Mouse (Mus musculus) midbrain, postnatal 0 days (tissue): ENCODE results near the gene Adat1. TPM values are rescaled to one million over a fixed set of nuclear protein-coding genes. Genes with fewer than 3 reads are reported as not detected.

Source experiments
- ATAC-seq: fragments of 200-750 bp; cut with Nextera tagmentation; 2 replicates; pipeline ENCODE4 v1.8.0; 2017; ENCODE audit warnings: moderate number of reproducible peaks, mild to moderate bottlenecking, moderate TSS enrichment, moderate library complexity; ENCODE audit not compliant: low FRiP score
- DNase-seq: peaks from one replicate; pipeline ENCODE4 v3.0.0-alpha.2; 2015; ENCODE audit warnings: low spot score
- H3K27ac ChIP-seq: fragments of 300-500 bp; sonication (generic); 2 replicates; pipeline ENCODE4 v1.5.1; 2014; ENCODE audit warnings: low read depth, mild to moderate bottlenecking, low read length, mixed read lengths
- H3K27me3 ChIP-seq: fragments of 300-500 bp; sonication (generic); 2 replicates; pipeline ENCODE4 v1.6.1; 2014; ENCODE audit warnings: low read length, control low read depth, mixed read lengths; ENCODE audit not compliant: insufficient read depth
- H3K36me3 ChIP-seq: fragments of 300-500 bp; sonication (generic); 2 replicates; pipeline ENCODE4 v1.6.1; 2014; ENCODE audit warnings: low read length, control low read depth, mixed read lengths; ENCODE audit not compliant: insufficient read depth
- H3K4me1 ChIP-seq: fragments of 300-500 bp; sonication (generic); 2 replicates; pipeline ENCODE4 v1.6.1; 2014; ENCODE audit warnings: mild to moderate bottlenecking, control low read depth, antibody characterized with exemption, low read length, mixed read lengths; ENCODE audit not compliant: insufficient read depth
- H3K4me2 ChIP-seq: fragments of 300-500 bp; sonication (generic); 2 replicates; pipeline ENCODE4 v1.6.1; 2014; ENCODE audit warnings: low read depth, mild to moderate bottlenecking, low read length, mixed read lengths; ENCODE audit not compliant: poor library complexity, severe bottlenecking
- H3K4me3 ChIP-seq: fragments of 300-500 bp; sonication (generic); 2 replicates; pipeline ENCODE4 v1.5.1; 2014; ENCODE audit warnings: low read depth, mild to moderate bottlenecking, low read length, moderate library complexity
- H3K9ac ChIP-seq: fragments of 300-500 bp; sonication (generic); replicated peaks from 2 replicates; pipeline ENCODE4 v1.6.1; 2014; ENCODE audit warnings: mild to moderate bottlenecking, low read length, moderate library complexity, mixed read lengths; ENCODE audit not compliant: poor library complexity, severe bottlenecking
- H3K9me3 ChIP-seq: fragments of 300-500 bp; sonication (generic); 2 replicates; pipeline ENCODE4 v1.6.1; 2016; ENCODE audit warnings: low read length, control low read depth
- CTCF ChIP-seq: IDR thresholded peaks from 2 replicates; pipeline ENCODE4 v1.5.1; 2016; ENCODE audit warnings: antibody characterized with exemption, mild to moderate bottlenecking
- WGBS: fragments of 180-500 bp; shearing (Covaris S2); extraction: QIAGEN DNeasy Blood & Tissue Kit; methylation state at CpG from one replicate; pipeline ENCODE4 v1.1.7; 2014; 5-methylcytosine and 5-hydroxymethylcytosine counted together
- polyA plus RNA-seq: library from polyadenylated mRNA; unstranded; fragments of >200 nt; fragmentation: Nextera tagmentation; extraction: Ambion mirVana; gene quantifications from 2 replicates; pipeline ENCODE4 v1.2.1, GENCODE M21; 2015
- total RNA-seq: library from RNA; depleted of rRNA; stranded (reverse); fragments of >200 nt; gene quantifications from 2 replicates; pipeline ENCODE4 v1.2.3, GENCODE M21; 2014

Adat1 gene
- total and polyA plus RNA-seq, 2 experiments from 2014 or later, result 4.7 to 5.2 TPM

- TF ChIP-seq CTCF, result no peak
- Histone ChIP-seq H3K9me3 (no peaks in the 10 kb centered on the region), H3K27me3 (no peaks in the 10 kb centered on the region), H3K27ac (no peak overlapping the region), H3K9ac (no peak overlapping the region), H3K4me3 (no peak overlapping the region), H3K4me2 (no peak overlapping the region), H3K36me3 (peaks cover 5% of the 10 kb centered on the region; the same call in 1 of the 2 replicates), H3K4me1 (no peaks in the 10 kb centered on the region)
- 83% methylated on average over 5 of the region's 5 CpGs for WGBS
- DNase-seq (no peak), ATAC-seq (no peak)
These were observed 24.7 kb downstream of the Adat1 start for GRCm38 (mm10) chr8:111967246-111967870.

GRCm38 (mm10) chr8:111964849-111965561 lies 27.1 kb downstream of the Adat1 start:
- no peak overlapping the region for H3K4me2 ChIP-seq
- no peaks in the 10 kb centered on the region for H3K27me3 ChIP-seq
- no peaks in the 10 kb centered on the region for H3K4me1 ChIP-seq
- H3K9ac ChIP-seq, result no peak overlapping the region
- TF ChIP-seq CTCF, result no peak
- DNase-seq (no peak), ATAC-seq (no peak)
- WGBS, result 71% methylated on average over 7 of the region's 7 CpGs
- H3K9me3 ChIP-seq, result no peaks in the 10 kb centered on the region
- H3K36me3 ChIP-seq, result no peaks in the 10 kb centered on the region
- H3K4me3 ChIP-seq, result no peak overlapping the region
- H3K27ac ChIP-seq, result no peak overlapping the region

GRCm38 (mm10) chr8:111964351-111964750 lies 27.8 kb downstream of the Adat1 start:
- Histone ChIP-seq H3K9ac (no peak overlapping the region), H3K27ac (no peak overlapping the region), H3K4me2 (no peak overlapping the region), H3K4me1 (no peaks in the 10 kb centered on the region), H3K4me3 (no peak overlapping the region), H3K36me3 (no peaks in the 10 kb centered on the region), H3K9me3 (no peaks in the 10 kb centered on the region), H3K27me3 (no peaks in the 10 kb centered on the region)
- TF ChIP-seq CTCF, result no peak
- DNase-seq, result no peak
- 76% methylated on average over 5 of the region's 5 CpGs for WGBS
- no peak for ATAC-seq

- DNase-seq, result no peak
These were observed 28.6 kb downstream of the Adat1 start for GRCm38 (mm10) chr8:111963546-111963945.

GRCm38 (mm10) chr8:111963091-111963490 lies 29.0 kb downstream of the Adat1 start:
- ATAC-seq, result no peak
- Histone ChIP-seq H3K27ac (no peak overlapping the region), H3K36me3 (no peaks in the 10 kb centered on the region), H3K9ac (no peak overlapping the region), H3K4me2 (no peak overlapping the region), H3K9me3 (no peaks in the 10 kb centered on the region), H3K27me3 (no peaks in the 10 kb centered on the region), H3K4me1 (no peaks in the 10 kb centered on the region), H3K4me3 (no peak overlapping the region)
- 57% methylated on average over 10 of the region's 10 CpGs for WGBS
- no peak for TF ChIP-seq CTCF
- no peak for DNase-seq

More at GRCm38 (mm10) chr8:111963546-111963945, 28.6 kb downstream of the Adat1 start:
- 84% methylated on average over 4 of the region's 4 CpGs for WGBS
- no peak for TF ChIP-seq CTCF
- ATAC-seq, result no peak
- Histone ChIP-seq H3K4me1 (no peaks in the 10 kb centered on the region), H3K27ac (no peak overlapping the region), H3K9me3 (no peaks in the 10 kb centered on the region), H3K36me3 (no peaks in the 10 kb centered on the region), H3K4me3 (no peak overlapping the region), H3K4me2 (no peak overlapping the region), H3K27me3 (no peaks in the 10 kb centered on the region), H3K9ac (no peak overlapping the region)

GRCm38 (mm10) chr8:111962589-111962988 lies 29.5 kb downstream of the Adat1 start:
- DNase-seq, result no peak
- Histone ChIP-seq H3K9ac (no peak overlapping the region), H3K27ac (no peak overlapping the region), H3K4me2 (no peak overlapping the region), H3K36me3 (no peaks in the 10 kb centered on the region; the same call in 1 of the 2 replicates), H3K4me3 (no peak overlapping the region), H3K27me3 (no peaks in the 10 kb centered on the region), H3K9me3 (no peaks in the 10 kb centered on the region), H3K4me1 (no peaks in the 10 kb centered on the region)
- TF ChIP-seq CTCF, result no peak
- 70% methylated on average over 1 of the region's 1 CpGs for WGBS
- ATAC-seq, result no peak
